Mouse (Mus musculus) T-helper 1 cell (primary cell): ENCODE measurements at regions not wholly inside any gene's neighbourhood (a gene's known extent, or its start where the extent isn't known, plus 50 kb on each side); places are given as distances from the start of the nearest gene placed in this dataset.

Experiments
- in situ Hi-C: fragments of 300-600 bp; cut with MboI, MseI; formaldehyde crosslinking; loops from one replicate; pipeline ENCODE4 v1.15.1; 2025; ENCODE audit warnings: high pct_unique_total_duplicates

DNA sequence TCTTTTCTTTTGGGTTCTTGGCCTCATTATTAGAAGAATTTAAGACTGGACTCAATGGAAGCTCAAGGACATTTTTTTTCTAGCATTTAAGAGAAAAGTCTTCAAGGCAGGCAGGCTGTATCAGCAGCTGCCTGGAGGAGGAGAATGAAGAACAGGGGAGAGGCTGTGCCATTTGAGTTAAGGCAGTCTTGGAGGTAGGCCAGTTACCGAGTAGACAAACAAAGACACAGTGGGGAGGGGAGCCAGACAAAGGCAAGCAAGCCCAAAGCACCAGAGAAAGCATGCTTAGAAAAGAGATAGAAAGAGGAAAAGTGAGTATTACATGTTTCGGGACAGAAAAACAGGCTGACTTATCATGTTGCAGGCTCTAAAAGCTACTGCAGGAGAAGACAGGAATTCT lies 392.0 kb downstream of the Igsf11 start:
- in situ Hi-C loops: no loop called here

DNA sequence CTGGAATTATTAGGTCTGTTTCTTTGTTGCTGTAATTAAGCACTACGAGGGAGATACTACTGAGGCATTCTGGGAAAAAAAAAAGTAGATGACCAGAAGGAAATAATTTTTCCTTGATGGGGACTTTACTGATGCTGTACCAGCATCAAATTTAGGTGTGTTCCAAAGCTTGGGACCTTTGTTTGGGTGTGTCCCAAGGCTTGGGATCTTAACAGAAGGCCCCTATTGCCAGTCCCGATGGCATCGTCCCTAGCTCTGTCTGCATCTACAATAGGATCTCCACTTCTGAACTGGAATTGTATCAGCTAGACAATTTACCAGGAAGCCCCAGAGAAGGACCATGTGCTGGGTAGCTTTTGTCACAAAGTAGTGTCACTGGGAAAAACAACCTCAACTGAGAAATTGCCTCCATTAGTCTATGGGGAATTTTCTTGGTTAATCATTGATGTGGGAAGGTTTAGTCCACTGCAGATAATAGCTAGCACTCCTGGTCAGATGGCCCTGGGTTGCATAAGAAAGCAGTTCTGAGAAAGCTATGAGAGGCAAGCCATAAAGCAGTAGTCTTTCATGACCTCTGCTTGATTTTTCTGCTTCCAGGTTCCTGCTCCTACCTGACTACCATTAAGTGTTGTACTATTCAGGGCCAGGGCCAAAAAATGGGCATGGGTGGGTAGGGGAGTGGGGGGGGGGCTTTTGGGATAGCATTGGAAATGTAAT lies 392.7 kb downstream of the Igsf11 start:
- in situ Hi-C loops: no loop called here

DNA sequence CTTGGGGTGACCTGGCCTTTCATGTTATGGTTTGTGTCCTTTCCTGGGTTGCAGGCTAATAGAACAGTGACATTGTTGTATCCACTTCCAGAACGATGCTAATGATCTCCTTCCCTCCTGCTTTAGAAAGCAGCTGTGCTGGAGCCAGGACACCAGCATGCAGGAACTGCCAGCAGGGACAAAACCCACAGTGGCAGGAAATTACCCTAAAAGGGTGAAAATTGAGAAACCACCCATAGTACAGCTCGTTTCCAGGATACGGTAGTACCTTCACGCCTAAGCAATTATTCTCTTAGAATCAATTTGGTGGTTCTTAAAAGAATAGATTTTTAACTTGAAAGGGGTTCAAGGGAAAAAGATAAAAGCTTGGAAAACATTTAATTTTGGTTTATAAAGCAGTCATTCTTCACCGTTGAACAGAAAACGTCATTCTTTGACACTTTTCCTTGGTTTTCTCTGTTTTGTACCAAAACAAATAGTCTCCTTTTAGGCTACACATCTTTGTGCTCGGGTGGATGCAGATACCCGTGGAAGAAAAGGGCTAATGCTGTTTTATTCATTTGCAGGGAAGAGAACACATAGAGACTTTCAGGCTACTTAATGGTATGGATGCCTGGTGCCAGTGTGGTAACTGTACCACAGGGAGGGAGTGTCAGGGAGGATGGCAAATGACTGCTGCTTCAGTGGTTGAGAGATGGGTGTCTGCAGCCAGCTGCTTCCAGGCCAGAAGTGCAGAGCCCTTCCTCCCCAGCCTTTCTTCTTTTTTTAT lies 394.5 kb downstream of the Igsf11 start:
- in situ Hi-C loops: no loop called here

GRCm38 (mm10) chr16:39298856-39299255 lies 406.4 kb downstream of the Igsf11 start:
- in situ Hi-C loops: no loop called here

- in situ Hi-C loops: no loop called here
Measured at GRCm38 (mm10) chr16:39302902-39303361, 410.5 kb downstream of the Igsf11 start.

GRCm38 (mm10) chr16:39303371-39303770 lies 410.9 kb downstream of the Igsf11 start:
- in situ Hi-C loops: no loop called here

DNA sequence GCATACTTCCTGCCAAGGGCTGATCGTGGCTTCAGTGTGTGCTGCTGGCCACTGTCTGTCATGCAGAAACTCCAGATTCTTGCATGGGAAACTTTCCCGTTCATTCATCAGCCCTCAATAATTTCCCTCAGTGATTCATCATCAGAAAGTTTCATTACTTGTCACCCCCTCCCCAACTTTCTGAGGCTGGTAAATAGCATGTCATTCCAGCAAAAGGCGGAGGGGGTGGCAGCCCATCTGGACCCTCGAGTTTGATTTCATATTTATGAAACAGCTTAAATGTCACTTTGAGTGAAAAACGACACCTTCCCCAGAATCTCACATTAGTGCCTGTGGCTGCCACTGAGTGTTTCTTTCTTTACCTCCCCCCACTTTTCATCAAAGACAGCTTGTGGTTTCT lies 415.5 kb downstream of the Igsf11 start:
- in situ Hi-C loops: no loop called here

DNA sequence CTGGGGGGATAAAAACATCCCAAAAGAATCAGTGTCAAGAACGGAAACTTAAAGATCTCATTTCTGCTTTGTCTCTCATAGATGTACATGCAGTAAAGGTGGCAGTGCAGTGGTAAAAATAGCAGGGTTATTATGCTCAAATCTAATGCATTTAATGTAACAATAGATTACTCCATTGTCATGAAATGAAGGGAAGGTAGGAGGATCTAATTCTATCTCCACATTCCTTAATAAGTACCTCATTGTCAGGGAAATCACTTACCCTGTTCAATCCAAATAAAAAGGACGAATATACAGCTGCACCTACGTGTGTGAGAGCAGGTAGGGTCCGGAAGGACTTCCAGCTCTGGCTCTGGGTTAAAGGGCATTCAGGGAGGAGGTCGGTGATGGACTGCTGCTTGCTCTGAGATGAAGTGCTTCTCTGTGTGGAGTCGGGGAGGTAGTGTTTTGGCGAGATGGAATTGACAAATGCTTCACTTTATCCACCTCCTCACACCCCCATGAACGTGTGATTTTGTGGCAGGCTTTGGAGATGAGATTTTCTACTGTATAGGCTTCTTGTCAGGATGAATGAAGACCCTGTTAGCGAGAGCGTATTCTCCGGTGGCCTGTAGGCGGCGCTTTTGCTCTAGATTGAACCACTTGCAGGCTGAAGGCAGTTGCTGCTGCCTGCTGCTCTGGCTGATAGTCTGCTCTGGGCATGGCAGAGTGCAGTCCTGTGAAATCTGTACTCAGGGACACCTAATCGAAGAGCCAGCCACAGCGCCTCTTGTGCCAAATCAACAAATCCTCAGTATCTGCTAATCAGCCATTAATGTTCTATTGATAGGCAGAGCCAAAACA lies 424.5 kb downstream of the Igsf11 start:
- in situ Hi-C loops: no loop called here

DNA sequence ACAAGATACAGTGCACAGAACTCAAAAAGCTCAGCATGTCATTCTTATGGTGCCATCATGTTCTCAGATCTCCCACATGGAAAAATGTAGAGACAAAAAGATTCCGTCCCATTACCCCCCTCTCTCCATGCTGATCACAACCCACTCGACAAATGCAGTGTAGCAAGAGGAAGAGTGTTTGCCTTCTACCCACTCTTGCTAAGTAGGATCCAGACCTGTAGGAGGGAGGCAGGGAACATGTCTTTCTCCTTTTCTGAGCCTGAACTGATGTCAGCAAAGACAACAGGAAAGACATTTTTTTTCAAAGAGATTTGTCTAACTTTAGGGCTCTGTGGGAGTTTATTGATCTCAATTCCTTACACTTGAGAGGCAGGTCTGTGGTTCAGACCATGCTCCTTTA lies 433.2 kb downstream of the Igsf11 start:
- in situ Hi-C loops: no loop called here

GRCm38 (mm10) chr16:39363657-39364056 lies 471.2 kb downstream of the Igsf11 start:
- in situ Hi-C loops: no loop called here

GRCm38 (mm10) chr16:39368276-39368675 lies 475.8 kb downstream of the Igsf11 start:
- in situ Hi-C loops: no loop called here

- in situ Hi-C loops: no loop called here
Measured at GRCm38 (mm10) chr16:39374616-39375015, 482.1 kb downstream of the Igsf11 start.

- in situ Hi-C loops: no loop called here
Measured at GRCm38 (mm10) chr16:39379959-39380358, 487.5 kb downstream of the Igsf11 start.

- in situ Hi-C loops: loop anchor here (5.0 kb wide), 1 partner anchor 37 kb away; no protein-coding TSS in a partner anchor
Measured at GRCm38 (mm10) chr16:39389943-39390342, 497.5 kb downstream of the Igsf11 start.

- in situ Hi-C loops: no loop called here
Measured at GRCm38 (mm10) chr16:39390626-39391025, 498.2 kb downstream of the Igsf11 start.

DNA sequence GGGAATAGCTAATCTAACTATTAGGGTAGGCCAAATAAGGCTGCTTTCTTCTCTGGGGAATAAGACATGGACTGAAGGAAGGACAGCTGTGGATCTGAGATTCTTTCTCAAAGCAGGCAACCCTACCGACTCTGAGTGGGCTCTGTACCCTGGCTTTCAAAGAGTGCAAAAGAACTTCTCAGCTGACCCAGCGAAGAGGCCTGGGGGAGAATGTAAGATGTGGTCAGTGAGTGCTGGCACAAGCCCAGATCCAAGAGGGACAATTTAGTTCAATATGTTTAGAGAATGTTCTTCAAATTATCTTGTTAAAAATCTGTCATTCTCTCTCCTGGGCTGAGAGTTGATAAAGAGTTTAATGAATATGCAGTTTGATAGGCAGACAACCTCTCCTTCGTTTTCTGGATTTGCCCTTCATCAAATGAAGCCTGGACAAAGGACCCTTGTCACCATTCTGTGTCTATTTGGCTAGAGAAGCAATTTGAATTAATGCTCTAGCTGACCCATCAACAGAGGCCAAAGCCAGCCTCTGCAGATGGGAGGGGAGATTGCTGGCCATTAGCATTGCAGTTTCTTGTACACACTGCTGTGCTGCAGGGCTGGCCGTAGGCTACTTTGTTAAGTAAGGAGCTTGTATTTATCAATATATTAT lies 509.8 kb downstream of the Igsf11 start:
- in situ Hi-C loops: no loop called here

DNA sequence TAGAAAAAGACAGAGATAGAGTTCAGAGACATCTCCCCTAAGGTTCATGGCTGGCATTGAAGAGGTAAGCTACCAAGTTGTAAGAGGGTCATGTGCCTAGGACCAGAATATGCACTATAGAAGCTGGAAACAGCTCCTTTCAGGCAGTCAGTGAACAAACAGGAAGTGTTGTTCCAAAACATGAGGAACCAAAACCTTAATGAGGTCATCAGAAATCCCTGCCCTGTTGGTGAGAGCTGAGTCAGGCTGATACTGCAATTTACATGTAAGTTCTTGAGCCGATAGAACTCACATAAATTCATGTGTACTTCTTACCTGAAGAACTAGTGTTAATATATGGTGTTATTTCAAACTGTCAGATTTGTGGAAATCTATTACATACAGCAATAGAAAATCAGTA lies 539.1 kb downstream of the Igsf11 start:
- in situ Hi-C loops: no loop called here

GRCm38 (mm10) chr16:39445740-39446139 lies 538.4 kb upstream of the Lsamp start:
- in situ Hi-C loops: no loop called here

DNA sequence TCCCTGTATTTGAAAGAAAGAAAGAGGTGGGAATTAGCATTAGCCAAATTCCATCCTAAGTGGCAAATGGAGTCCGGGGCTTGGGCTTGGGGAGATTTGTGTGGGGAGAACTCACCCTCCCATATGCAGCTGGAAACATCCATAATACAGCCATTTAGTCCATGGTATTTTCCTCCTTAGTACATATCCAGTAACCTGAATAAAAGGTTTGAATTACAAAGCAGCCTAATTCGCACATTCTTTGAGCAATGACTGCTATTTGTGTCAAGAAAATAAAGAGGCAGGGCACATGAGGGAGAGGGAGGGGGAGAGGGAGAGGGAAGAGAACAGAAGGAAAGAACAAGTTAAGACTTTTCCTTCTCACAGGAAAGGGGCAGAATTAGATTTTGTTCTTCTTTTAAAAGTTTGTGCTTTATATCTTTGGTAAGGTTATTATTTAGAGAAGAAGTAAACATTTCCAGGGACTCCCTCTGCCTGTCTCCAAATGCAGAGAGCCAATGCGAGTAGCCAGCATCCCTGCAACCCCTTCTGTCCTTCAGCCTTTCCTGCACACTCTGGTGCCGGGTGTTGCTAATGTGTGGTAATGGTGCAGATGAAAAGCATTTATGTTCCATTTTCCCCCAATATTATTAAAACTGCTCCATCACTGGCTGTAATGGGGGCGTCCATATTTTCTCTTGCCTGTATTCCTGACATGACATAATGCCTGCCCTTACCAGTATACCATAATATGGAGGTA lies 530.6 kb upstream of the Lsamp start:
- in situ Hi-C loops: loop anchor here (25.0 kb wide), 1 partner anchor 1434 kb away; no protein-coding TSS in a partner anchor
